Mouse (Mus musculus) midbrain, embryonic 12.5 days (tissue): Measurements from ENCODE around the gene Ocm. TPM values are rescaled to one million over a fixed set of nuclear protein-coding genes. Genes with fewer than 3 reads are reported as not detected.
A peak's percentile ranks its signal among the peaks of the same experiment; 100 is the strongest.
"Not testable (repeated sequence)": the region's sequence is repeated elsewhere in the genome, so short reads cannot be mapped to it uniquely, and the experiment has no call there.

Experiments
- ATAC-seq: fragments of 200-750 bp; cut with Nextera tagmentation; 2 replicates; pipeline ENCODE4 v1.8.0; 2017; ENCODE audit warnings: low read depth, moderate TSS enrichment, moderate library complexity; ENCODE audit not compliant: low FRiP score
- H3K27ac ChIP-seq: fragments of 300-500 bp; sonication (generic); replicated peaks from 2 replicates; pipeline ENCODE4 v1.5.1; 2016; ENCODE audit warnings: mild to moderate bottlenecking
- H3K27me3 ChIP-seq: fragments of 300-500 bp; sonication (generic); 2 replicates; pipeline ENCODE4 v1.6.1; 2016; ENCODE audit warnings: mild to moderate bottlenecking
- H3K36me3 ChIP-seq: fragments of 300-500 bp; sonication (generic); 2 replicates; pipeline ENCODE4 v1.6.1; 2016
- H3K4me1 ChIP-seq: fragments of 300-500 bp; sonication (generic); 2 replicates; pipeline ENCODE4 v1.6.1; 2016
- H3K4me2 ChIP-seq: fragments of 300-500 bp; sonication (generic); replicated peaks from 2 replicates; pipeline ENCODE4 v1.6.1; 2016; ENCODE audit warnings: mild to moderate bottlenecking, moderate library complexity
- H3K4me3 ChIP-seq: fragments of 300-500 bp; sonication (generic); 2 replicates; pipeline ENCODE4 v1.5.1; 2016; ENCODE audit warnings: mild to moderate bottlenecking
- H3K9ac ChIP-seq: fragments of 300-500 bp; sonication (generic); replicated peaks from 2 replicates; pipeline ENCODE4 v1.6.1; 2016; ENCODE audit warnings: mild to moderate bottlenecking, moderate library complexity
- H3K9me3 ChIP-seq: fragments of 300-500 bp; sonication (generic); 2 replicates; pipeline ENCODE4 v1.6.1; 2016; ENCODE audit warnings: mild to moderate bottlenecking
- WGBS: fragments of 180-500 bp; shearing (Covaris S2); methylation state at CpG from one replicate; pipeline ENCODE4 v1.1.7; 2016; 5-methylcytosine and 5-hydroxymethylcytosine counted together
- polyA plus RNA-seq: library from polyadenylated mRNA; unstranded; fragments of >200 nt; fragmentation: Nextera tagmentation; extraction: Ambion mirVana; gene quantifications from 2 replicates; pipeline ENCODE4 v1.2.1, GENCODE M21; 2016

The Ocm gene
- polyA plus RNA-seq, 1 experiment from 2014 or later, result not detected

DNA sequence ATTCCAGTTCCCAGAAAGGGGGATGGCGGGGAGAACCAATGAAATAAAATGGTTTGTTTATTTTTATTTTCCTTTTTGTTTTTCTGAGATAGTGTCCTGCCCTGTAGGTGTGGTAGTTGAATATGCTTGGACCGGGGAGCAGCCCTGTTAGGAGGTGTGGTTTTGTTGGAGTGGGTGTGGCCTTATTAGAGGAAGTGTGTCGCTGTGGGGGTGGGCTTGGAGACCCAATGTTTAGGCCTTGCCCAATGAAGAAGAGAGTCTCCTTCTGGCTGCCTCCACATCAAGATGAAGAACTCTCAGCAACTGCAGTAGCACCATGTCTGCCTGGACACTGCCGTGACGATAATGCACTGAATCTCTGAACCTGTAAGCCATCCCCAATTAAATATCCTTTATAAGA lies 13.4 kb upstream of the Ocm start:
- Histone ChIP-seq H3K27me3 (0 out of 2 replicates have a peak, but pooled peaks cover 4% of the 10 kb centered on the region), H3K27ac (no peak overlapping the region), H3K4me2 (no peak overlapping the region), H3K9me3 (no peaks in the 10 kb centered on the region), H3K4me1 (no peaks in the 10 kb centered on the region), H3K9ac (no peak overlapping the region), H3K4me3 (no peak overlapping the region), H3K36me3 (no peaks in the 10 kb centered on the region)
- 92% methylated on average over 5 of the region's 5 CpGs for WGBS
- ATAC-seq, result no peak

- no peaks in the 10 kb centered on the region for H3K36me3 ChIP-seq
- 82% methylated on average over 9 of the region's 9 CpGs for WGBS
- H3K27ac ChIP-seq, result no peak overlapping the region
- H3K4me1 ChIP-seq, result no peaks in the 10 kb centered on the region
- H3K4me2 ChIP-seq, result no peak overlapping the region
- no peak for ATAC-seq
- H3K4me3 ChIP-seq, result no peak overlapping the region
- 0 out of 2 replicates have a peak, but pooled peaks cover 4% of the 10 kb centered on the region for H3K27me3 ChIP-seq
- no peaks in the 10 kb centered on the region for H3K9me3 ChIP-seq
- no peak overlapping the region for H3K9ac ChIP-seq
These were observed 12.7 kb upstream of the Ocm start for GRCm38 (mm10) chr5:144039156-144039675.

GRCm38 (mm10) chr5:144036952-144037351 lies 10.5 kb upstream of the Ocm start:
- H3K9me3 ChIP-seq, result no peaks in the 10 kb centered on the region
- no peaks in the 10 kb centered on the region for H3K27me3 ChIP-seq
- H3K9ac ChIP-seq, result no peak overlapping the region
- H3K27ac ChIP-seq, result no peak overlapping the region
- no peak overlapping the region for H3K4me2 ChIP-seq
- 60% methylated on average over 17 of the region's 17 CpGs for WGBS
- H3K4me3 ChIP-seq, result no peak overlapping the region
- no peaks in the 10 kb centered on the region for H3K36me3 ChIP-seq
- no peak for ATAC-seq
- no peaks in the 10 kb centered on the region for H3K4me1 ChIP-seq

DNA sequence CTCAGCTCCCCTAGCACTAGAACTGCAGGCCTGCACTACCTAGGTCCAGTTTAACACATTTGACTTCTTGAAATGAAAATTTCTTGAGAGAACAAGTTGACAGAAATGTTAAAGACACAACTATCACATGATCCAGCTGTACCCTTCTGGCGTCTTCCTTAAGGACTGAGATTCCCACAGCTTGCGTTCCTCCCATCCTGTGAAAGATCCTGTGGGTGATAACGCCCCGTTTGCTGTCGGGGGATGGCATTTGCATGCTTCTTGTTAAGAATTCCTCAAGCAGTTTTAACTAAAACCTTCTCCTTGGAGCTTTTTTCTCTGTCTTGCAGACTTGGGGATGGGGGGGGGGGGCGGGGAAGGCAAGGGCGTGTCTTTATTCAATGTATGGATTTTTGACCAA lies 8.1 kb upstream of the Ocm start:
- no peak for ATAC-seq
- no peak overlapping the region for H3K27ac ChIP-seq
- H3K27me3 ChIP-seq, result no peaks in the 10 kb centered on the region
- H3K4me3 ChIP-seq, result no peak overlapping the region
- H3K4me1 ChIP-seq, result no peaks in the 10 kb centered on the region
- H3K9me3 ChIP-seq, result no peaks in the 10 kb centered on the region
- no peak overlapping the region for H3K4me2 ChIP-seq
- WGBS, result 89% methylated on average over 7 of the region's 7 CpGs
- no peak overlapping the region for H3K9ac ChIP-seq
- no peaks in the 10 kb centered on the region for H3K36me3 ChIP-seq

DNA sequence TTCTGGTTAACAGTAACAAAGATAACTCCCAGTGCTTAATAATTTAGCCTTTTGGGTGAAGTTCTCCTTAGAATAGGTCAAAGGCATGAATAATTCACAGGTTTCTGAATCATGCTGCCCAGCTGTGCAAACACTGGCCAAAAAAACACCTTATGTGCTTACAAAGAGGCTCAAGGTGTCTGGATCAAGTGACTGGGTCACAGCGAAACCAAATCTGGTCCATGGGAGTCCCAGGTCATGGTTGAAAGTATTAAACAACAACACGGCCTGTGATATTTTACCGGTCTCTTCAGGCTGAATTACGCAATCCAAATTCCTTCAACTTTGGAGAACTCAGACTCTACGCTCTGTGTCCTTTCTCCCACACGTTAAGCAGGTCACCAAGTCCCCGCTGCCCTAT lies 6.0 kb upstream of the Ocm start:
- 85% methylated on average over 7 of the region's 7 CpGs for WGBS
- H3K4me2 ChIP-seq, result no peak overlapping the region
- H3K9me3 ChIP-seq, result no peaks in the 10 kb centered on the region
- H3K36me3 ChIP-seq, result no peaks in the 10 kb centered on the region
- no peaks in the 10 kb centered on the region for H3K27me3 ChIP-seq
- no peaks in the 10 kb centered on the region for H3K4me1 ChIP-seq
- no peak for ATAC-seq
- no peak overlapping the region for H3K4me3 ChIP-seq
- no peak overlapping the region for H3K27ac ChIP-seq
- no peak overlapping the region for H3K9ac ChIP-seq

GRCm38 (mm10) chr5:144015845-144016244 lies 10.6 kb downstream of the Ocm start:
- no peaks in the 10 kb centered on the region for H3K9me3 ChIP-seq
- no peak overlapping the region for H3K27ac ChIP-seq
- no peaks in the 10 kb centered on the region for H3K27me3 ChIP-seq
- peaks cover 14% of the 10 kb centered on the region for H3K36me3 ChIP-seq
- H3K4me1 ChIP-seq, result peaks cover 4% of the 10 kb centered on the region; the same call in 1 of the 2 replicates
- no peak for ATAC-seq
- H3K4me3 ChIP-seq, result no peak overlapping the region
- no peak overlapping the region for H3K4me2 ChIP-seq
- WGBS, result 92% methylated on average over 9 of the region's 9 CpGs
- no peak overlapping the region for H3K9ac ChIP-seq

GRCm38 (mm10) chr5:144015312-144015650 lies 11.2 kb downstream of the Ocm start:
- Histone ChIP-seq H3K27me3 (no peaks in the 10 kb centered on the region), H3K27ac (no peak overlapping the region), H3K4me3 (peak overlapping the region; percentile 93), H3K4me1 (peaks cover 4% of the 10 kb centered on the region; the same call in 1 of the 2 replicates), H3K9me3 (no peaks in the 10 kb centered on the region), H3K4me2 (peak overlapping the region; percentile 55), H3K9ac (no peak overlapping the region), H3K36me3 (peaks cover 20% of the 10 kb centered on the region)
- WGBS, result 82% methylated on average over 3 of the region's 3 CpGs
- peak; percentile 50; the same call in 1 of the 2 replicates for ATAC-seq

DNA sequence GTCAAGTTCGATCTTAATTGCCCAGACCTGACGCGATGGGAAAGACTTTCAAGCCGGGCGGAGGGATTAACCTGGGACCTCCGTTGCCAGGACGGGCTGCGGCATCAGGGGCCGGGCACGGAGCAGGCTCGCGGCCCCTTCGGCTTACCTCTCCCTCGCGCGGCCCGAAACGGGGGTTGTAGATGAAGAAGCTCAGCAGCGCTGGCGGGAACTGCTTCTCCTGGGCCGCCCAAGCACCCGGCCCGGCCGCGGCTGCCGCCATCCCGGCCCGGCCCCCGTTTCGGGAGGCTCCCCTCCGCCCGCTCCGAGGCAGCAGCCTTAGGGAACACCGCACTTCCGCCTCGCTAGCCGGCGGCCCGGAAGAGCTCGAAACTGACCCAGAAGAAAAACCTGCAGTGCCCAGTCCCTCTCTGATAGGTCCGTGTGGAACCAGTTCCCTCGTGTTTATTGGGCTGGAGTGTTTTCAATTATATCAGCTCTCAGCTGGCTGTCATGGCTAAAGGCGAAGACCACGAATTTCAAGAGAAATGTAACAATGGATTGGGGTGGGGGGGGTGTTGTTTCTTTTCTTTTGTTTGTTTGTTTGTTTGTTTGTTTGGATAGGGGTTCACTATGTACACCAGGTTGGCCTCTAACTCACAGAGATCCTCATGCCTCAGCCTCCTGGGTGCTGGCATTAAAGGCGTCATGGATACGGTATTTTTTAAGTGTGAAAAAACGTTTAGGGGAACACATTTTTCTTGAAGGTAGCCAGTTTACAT lies 11.7 kb downstream of the Ocm start, which contains the start of gene Ccz1:
TSS of gene Ccz1 (minus strand) at position 327 of the 761 bp plus-strand sequence.
- Histone ChIP-seq H3K4me3 (peak within 1 kb of the TSS; percentile 93), H3K27me3 (no peaks in the 10 kb centered on the region), H3K27ac (peak within 1 kb of the TSS; percentile 84), H3K4me1 (peaks cover 4% of the 10 kb centered on the region; the same call in 1 of the 2 replicates), H3K36me3 (peaks cover 23% of the 10 kb centered on the region), H3K4me2 (peak within 1 kb of the TSS; percentile 55), H3K9ac (peak within 1 kb of the TSS; percentile 83), H3K9me3 (no peaks in the 10 kb centered on the region)
- peak; percentile 95 for ATAC-seq
- 3% methylated on average over 47 of the region's 47 CpGs for WGBS

DNA sequence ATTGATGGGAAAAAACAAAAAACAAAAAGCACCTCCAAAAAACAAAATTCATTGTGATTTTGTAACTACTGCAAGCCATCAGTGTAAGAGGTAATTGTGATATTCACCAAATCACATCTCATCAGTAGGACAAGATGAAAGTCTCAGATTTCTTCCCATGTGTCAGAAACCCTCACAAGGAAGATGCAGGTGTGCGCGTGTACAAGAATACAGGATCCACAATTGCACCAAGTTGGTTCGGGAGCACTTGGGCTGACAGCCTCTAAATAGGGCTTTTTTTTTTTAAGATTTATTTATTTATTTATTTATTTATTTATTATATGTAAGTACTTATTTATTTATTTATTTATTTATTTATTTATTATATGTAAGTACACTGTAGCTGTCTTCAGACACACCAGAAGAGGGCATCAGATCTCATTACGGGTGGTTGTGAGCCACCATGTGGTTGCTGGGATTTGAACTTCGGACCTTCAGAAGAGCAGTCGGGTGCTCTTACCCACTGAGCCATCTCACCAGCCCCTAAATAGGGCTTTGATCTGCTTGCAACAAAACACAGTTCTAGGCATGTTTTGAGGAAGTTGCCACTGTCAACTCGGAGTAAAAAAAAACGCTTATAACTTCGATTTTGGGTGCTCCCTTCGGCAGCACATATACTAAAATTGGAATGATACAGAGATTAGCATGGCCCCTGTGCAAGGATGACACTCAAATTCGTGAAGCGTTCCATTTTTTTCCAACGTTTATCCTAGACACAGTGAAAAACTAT lies 12.9 kb downstream of the Ocm start:
- H3K9me3 ChIP-seq, H3K27ac ChIP-seq, ATAC-seq, H3K4me1 ChIP-seq, H3K27me3 ChIP-seq: not testable (repeated sequence)
- WGBS, result 73% methylated on average over 13 of the region's 13 CpGs
- Histone ChIP-seq H3K4me3 (peak overlapping the region; percentile 93), H3K4me2 (peak overlapping the region; percentile 55), H3K9ac (peak overlapping the region; percentile 83; the same call in 1 of the 2 replicates), H3K36me3 (peaks cover 34% of the 10 kb centered on the region)

DNA sequence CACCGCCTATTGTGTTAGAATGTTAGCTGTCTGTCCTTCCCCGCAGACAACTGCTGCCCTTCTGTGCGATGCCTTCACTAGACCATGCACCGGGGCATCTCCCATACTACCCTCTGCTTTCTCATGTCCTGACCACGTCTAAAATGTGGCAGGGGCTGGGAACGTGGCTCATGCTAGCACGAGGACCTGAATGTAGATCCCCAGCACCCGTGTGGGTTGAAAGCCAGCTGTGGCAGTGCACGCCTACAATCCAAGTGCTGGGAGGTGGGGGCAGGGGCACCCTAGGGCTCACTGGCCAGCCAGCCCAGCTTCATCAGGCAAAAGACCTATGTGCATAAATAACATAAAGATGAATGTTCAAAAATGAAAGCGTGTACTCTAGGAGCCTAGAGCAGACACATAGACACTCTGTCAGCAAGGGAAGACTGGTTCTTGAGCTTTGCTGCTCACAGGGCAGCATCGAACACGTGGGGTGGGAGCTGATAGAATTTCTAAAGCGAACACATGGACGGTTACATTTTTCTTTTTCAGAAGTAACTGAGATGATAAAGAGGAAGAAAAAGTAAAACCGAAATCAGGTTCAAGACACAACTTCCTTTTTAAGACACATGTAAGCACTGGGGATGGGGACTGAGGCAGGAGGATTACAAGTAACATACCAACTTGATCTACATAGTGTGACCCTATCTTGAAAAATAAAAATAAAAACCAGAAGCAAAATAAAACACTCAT lies 23.8 kb downstream of the Ocm start:
- Histone ChIP-seq H3K9ac (no peak overlapping the region), H3K4me2 (no peak overlapping the region), H3K4me3 (no peak overlapping the region), H3K27me3 (no peaks in the 10 kb centered on the region), H3K27ac (no peak overlapping the region), H3K4me1 (no peaks in the 10 kb centered on the region), H3K36me3 (peaks cover 88% of the 10 kb centered on the region), H3K9me3 (no peaks in the 10 kb centered on the region)
- no peak for ATAC-seq
- WGBS, result 94% methylated on average over 15 of the region's 15 CpGs

GRCm38 (mm10) chr5:143999409-143999808 lies 27.1 kb downstream of the Ocm start:
- peaks cover 97% of the 10 kb centered on the region for H3K36me3 ChIP-seq
- 96% methylated on average over 1 of the region's 1 CpGs for WGBS

More at GRCm38 (mm10) chr5:143999409-143999808, 27.1 kb downstream of the Ocm start:
- H3K9ac ChIP-seq, result no peak overlapping the region
- H3K4me3 ChIP-seq, result no peak overlapping the region
- H3K27ac ChIP-seq, result no peak overlapping the region
- H3K9me3 ChIP-seq, result no peaks in the 10 kb centered on the region
- H3K4me2 ChIP-seq, result no peak overlapping the region
- ATAC-seq, result no peak
- H3K4me1 ChIP-seq, result no peaks in the 10 kb centered on the region
- no peaks in the 10 kb centered on the region for H3K27me3 ChIP-seq
